Mouse (Mus musculus) hindlimb bud, embryonic 11.5 days (tissue): Measurements from ENCODE around the gene Fitm1.

Experiments
- DNase-seq: peaks from one replicate; pipeline ENCODE4 v3.0.0-alpha.2; 2012; ENCODE audit warnings: low read depth, low spot score; ENCODE audit errors: extremely low spot score

Fitm1 gene

GRCm38 (mm10) chr14:55592226-55592625, 16.8 kb downstream of the Fitm1 start:
- no peak for DNase-seq

- DNase-seq = no peak
Observed at GRCm38 (mm10) chr14:55596036-55596690, 20.7 kb downstream of the Fitm1 start.

- DNase-seq = no peak
Observed at GRCm38 (mm10) chr14:55598521-55599390, 23.3 kb downstream of the Fitm1 start.

DNA sequence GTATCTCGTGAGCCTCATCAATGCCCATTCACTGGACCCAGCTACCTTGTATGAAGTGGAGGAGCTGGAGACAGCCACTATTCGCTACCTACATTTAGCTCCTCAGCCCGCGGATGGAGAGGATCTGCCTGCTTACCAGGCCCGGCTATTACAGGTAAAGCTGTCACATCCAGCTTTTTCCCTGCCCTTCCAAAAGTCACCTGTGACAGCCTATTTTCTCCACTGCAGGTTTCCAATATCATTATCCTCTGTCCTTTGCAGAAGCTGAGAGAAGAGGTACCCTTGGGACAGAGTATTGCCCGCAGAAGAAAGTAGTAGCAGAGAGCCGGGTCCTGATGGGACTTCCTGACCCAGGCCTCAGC, 27.8 kb downstream of the Fitm1 start, which contains the start of gene Irf9:
Gene Irf9, plus strand, starts transcription at position 301 of the 362 bp plus-strand sequence.
- DNase-seq = no peak

DNA sequence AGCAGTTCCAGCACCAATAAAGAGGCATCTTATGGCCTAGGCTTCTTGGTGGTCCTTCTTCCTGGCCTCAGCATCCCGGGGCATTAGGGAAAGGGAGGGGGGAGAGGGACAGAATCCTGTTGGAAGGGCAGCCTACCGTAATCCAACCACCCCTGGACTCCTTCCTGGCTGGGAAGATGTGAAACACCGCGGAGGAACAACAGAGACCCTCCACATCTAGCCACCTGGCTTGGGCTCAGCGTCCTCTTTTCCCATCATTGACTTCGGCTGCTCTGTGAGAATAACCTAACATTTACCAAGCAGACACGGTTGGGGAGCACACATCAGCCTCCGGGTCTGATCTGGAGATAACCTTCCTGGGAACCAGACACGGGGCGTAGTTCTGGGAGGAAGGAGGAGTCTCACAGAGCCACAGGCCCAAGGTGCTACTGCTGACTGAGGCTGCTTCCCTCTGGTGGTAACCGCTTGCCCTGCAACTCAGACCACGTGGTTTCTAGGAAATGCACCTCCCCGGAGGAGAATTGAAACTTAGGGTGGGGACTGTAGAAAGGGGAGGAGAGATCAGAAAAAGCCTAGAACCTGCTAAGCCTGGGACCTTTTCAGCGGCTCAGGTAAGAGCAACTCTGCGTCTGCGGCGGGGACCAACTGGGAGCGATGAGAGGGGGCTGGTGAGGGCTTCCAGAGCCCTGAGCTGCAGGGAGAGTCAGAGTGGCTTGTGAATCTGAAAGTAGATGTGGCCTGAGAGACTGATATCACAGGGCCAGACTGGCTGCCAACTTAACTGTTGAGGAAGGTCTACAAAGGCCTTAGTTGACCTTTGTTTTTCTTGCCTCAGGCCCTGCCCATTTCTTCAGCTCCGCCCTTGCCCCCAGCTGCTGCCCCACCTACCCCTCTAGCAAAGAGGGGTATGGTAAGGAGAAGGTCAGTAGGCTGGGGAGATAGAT, 28.5 kb downstream of the Fitm1 start:
- peak; percentile 52 for DNase-seq

DNA sequence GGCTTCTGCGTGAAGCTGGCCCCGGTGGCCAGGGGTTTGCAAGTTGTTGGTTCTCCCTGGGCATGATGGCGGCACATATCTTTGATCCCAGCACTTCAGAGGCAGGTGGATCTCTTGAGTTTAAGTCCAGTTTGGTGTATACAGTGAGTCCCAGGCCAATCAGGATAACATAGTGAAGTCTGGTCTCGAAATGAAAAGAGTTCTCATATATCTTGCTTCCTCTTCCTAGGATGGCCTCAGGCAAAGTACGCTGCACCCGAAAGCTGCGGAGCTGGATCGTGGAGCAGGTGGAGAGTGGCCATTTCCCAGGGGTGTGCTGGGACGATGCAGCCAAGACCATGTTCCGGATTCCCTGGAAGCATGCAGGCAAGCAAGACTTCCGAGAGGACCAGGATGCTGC, 29.4 kb downstream of the Fitm1 start:
- no peak for DNase-seq

- DNase-seq = no peak
Observed at GRCm38 (mm10) chr14:55605743-55606459, 30.5 kb downstream of the Fitm1 start.

DNA sequence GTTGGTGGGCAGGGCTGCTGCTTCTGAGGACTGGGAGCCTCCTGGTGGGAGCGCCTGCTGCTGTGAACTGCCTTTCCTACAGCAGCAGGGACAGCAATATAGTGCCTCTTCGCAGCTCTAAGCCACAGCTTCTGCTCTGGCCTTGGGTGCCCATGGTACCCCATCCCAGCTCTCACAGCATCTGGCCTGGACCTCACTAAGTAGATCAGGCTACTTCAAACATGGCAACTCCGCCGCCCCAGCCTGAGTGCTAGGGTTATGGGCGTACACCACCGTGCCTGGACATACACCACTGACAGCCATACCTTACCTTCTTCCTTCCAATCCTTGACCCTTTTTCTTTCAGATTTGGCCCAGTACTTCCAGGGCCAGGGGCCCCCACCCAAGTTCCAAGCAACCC, 32.9 kb downstream of the Fitm1 start:
- no peak for DNase-seq

DNA sequence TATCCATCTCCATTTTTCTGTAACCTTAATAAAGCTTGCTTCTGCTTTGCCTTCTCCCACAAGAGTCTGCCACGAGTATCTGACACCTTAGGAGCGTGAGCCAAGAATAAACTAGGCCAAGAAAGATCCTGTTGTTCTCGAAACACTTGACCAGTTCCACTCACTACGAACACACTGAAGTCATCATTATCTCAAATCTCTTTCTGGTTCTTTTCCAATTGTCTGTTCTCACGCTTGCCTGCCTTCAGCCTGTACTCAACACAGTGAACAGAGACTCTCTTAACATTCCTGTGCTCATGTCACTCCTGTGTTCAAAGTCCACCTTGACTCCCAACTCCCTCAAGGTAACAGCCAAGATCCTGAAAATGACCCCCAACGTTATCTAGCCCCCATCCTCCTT, 37.9 kb downstream of the Fitm1 start:
- DNase-seq = no peak

DNA sequence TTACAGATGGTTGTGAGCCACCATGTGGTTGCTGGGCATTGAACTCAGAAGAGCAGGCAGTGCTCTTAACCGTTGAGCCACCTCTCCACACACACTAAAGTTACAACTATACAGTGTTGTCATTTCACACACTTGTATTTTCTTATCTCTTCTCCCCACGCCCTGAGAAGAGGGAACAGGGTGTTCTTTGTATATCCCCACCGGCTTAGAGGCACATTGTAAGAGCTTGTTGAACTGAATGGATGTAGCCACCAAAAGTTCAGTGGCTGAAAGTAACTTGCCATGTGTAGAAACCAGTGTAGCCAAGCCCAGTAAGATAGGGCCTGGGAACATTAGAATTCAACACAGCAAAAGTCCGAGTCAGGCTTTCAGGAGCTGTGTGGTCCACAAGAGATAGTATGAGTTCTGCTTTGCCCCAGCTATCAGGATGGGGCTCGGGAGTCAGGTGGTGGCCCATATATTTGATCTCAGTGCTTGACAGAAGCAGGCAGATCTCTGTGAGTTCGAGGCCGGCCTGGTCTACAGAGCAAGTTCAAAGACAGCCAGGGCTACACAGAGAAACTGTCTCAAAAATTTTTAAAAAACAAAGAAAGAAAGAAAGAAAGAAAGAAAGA, 39.3 kb downstream of the Fitm1 start:
- DNase-seq = no peak

- no peak for DNase-seq
Observed at GRCm38 (mm10) chr14:55615876-55616275, 40.5 kb downstream of the Fitm1 start.

GRCm38 (mm10) chr14:55616844-55617243, 41.4 kb downstream of the Fitm1 start:
- no peak for DNase-seq

DNA sequence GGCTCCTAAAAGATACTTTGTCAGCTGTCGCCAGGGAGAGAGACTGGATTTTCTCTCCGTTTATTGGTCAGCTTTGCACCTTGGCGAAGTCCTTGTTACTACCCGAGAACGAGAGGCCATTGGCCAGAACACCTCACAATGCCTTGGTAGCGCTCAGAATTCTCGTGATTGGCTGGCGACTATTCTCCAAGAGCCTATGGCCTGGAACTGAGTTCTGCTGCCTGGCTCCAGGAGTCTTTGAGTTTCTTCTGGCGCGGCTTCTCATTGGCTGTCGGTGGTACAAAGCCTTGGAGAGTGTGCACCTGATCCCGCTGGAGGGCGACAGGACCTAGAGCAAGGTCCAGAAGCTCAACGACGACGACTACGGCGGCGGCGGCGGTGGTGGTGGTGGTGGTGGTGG, 42.4 kb downstream of the Fitm1 start, which contains the start of gene Rec8:
Gene Rec8, plus strand, starts transcription at position 216 of the 400 bp plus-strand sequence.
- DNase-seq = no peak

DNA sequence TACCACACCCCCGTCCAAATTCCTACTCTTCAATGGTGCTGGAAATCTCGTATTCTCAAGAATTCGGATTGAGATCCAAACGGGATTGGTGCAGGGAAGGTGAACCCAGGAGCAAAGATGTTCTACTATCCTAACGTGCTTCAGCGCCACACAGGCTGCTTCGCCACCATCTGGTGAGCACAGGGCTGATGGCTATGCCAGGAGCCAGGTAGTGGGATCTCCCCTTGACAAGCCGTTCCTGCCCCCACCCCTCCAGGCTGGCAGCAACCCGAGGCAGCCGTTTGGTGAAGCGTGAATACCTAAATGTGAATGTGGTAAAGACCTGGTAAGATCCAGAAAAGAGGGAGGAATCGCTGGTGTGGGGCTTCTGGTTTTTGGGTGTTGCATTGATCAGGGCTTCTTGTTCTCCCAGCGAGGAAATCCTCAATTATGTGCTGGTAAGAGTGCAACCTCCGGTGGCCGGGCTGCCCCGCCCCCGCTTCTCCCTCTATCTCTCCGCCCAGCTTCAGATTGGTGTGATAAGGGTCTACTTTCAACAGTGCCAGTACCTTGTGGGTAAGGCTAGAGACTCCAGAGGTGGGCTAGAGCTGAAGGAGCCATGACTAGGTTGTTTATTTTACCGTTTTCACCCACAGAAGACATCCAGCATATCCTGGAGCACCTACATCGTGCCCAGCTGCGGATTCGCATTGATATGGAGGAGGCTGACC, 43.2 kb downstream of the Fitm1 start:
- DNase-seq = no peak
